Mouse (Mus musculus): ENCODE data around the gene Kif17.
A peak's percentile ranks its signal among the peaks of the same experiment; 100 is the strongest.

Gene Kif17

GRCm38 (mm10) chr4:138259482-138259881 is 9.2 kb downstream of the Kif17 start:
- DNase-seq (ENCODE audit: low spot score in 2 of 2) = no peak

GRCm38 (mm10) chr4:138261843-138262681 is 11.8 kb downstream of the Kif17 start:
- DNase-seq (ENCODE audit: low spot score in 2 of 2) = peak; percentile 84 to 87

- DNase-seq (ENCODE audit: low spot score in 2 of 2) = no peak
Observed at GRCm38 (mm10) chr4:138267869-138268268, 17.6 kb downstream of the Kif17 start.

- peak; percentile 67 to 75 for DNase-seq (ENCODE audit: low spot score in 2 of 2)
Observed at GRCm38 (mm10) chr4:138272011-138272997, 22.1 kb downstream of the Kif17 start.

GRCm38 (mm10) chr4:138278346-138278745 is 28.1 kb downstream of the Kif17 start:
- DNase-seq (ENCODE audit: low spot score in 2 of 2) = peak; percentile 27 to 52

GRCm38 (mm10) chr4:138282834-138283233 is 32.6 kb downstream of the Kif17 start:
- DNase-seq (ENCODE audit: low spot score in 2 of 2) = peak; percentile 33 to 50

- DNase-seq (ENCODE audit: low spot score in 2 of 2) = no peak
Observed at GRCm38 (mm10) chr4:138286411-138286810, 36.2 kb downstream of the Kif17 start.

- no peak for DNase-seq (ENCODE audit: low spot score in 2 of 2)
Observed at GRCm38 (mm10) chr4:138288691-138289090, 38.5 kb downstream of the Kif17 start.

GRCm38 (mm10) chr4:138292028-138292427 is 41.8 kb downstream of the Kif17 start:
- no peak for DNase-seq (ENCODE audit: low spot score in 2 of 2)

GRCm38 (mm10) chr4:138293261-138293948 is 43.2 kb downstream of the Kif17 start:
- DNase-seq (ENCODE audit: low spot score in 2 of 2) = no peak

- no peak for DNase-seq (ENCODE audit: low spot score in 2 of 2)
Observed at GRCm38 (mm10) chr4:138293949-138294550, 43.8 kb downstream of the Kif17 start.

- no peak for DNase-seq (ENCODE audit: low spot score in 2 of 2)
Observed at GRCm38 (mm10) chr4:138301271-138301780, 51.1 kb downstream of the Kif17 start.

- DNase-seq (ENCODE audit: low spot score in 2 of 2) = no peak
Observed at GRCm38 (mm10) chr4:138303011-138303410, 52.8 kb downstream of the Kif17 start.

- DNase-seq (ENCODE audit: low spot score in 2 of 2) = no peak
Observed at GRCm38 (mm10) chr4:138303742-138304141, 53.5 kb downstream of the Kif17 start.

GRCm38 (mm10) chr4:138304340-138305104 is 54.3 kb downstream of the Kif17 start, which contains the start of gene Ddost:
Ddost (plus strand) TSS chr4:138304730.
- DNase-seq (ENCODE audit: low spot score in 2 of 2) = peak; percentile 98 to 99

GRCm38 (mm10) chr4:138307025-138307424 is 56.8 kb downstream of the Kif17 start:
- DNase-seq (ENCODE audit: low spot score in 2 of 2) = no peak

GRCm38 (mm10) chr4:138307739-138308138 is 57.5 kb downstream of the Kif17 start:
- no peak for DNase-seq (ENCODE audit: low spot score in 2 of 2)

- no peak for DNase-seq (ENCODE audit: low spot score in 2 of 2)
Observed at GRCm38 (mm10) chr4:138310311-138310910, 60.2 kb downstream of the Kif17 start.

GRCm38 (mm10) chr4:138311595-138311994 is 61.4 kb downstream of the Kif17 start:
- no peak for DNase-seq (ENCODE audit: low spot score in 2 of 2)

- no peak for DNase-seq (ENCODE audit: low spot score in 2 of 2)
Observed at GRCm38 (mm10) chr4:138312105-138312504, 61.9 kb downstream of the Kif17 start.
